Mouse (Mus musculus) gastrocnemius, adult 8-10 months (tissue): ENCODE measurements around the gene Cd151. TPM values are rescaled to one million over a fixed set of nuclear protein-coding genes. Genes with fewer than 3 reads are reported as not detected.
A peak's percentile ranks its signal among the peaks of the same experiment; 100 is the strongest.
"Not testable (repeated sequence)": the region's sequence is repeated elsewhere in the genome, so short reads cannot be mapped to it uniquely, and the experiment has no call there.

Experiments
- DNase-seq, 2 experiments: peaks; one replicate each; pipeline ENCODE4 v3.0.0; 2022; ENCODE audit warnings: low spot score in 2 of 2
- total RNA-seq, 4 experiments: library from RNA; stranded (reverse); gene quantifications; 2 replicates each; pipeline ENCODE4 v1.2.4; 2022

Gene Cd151
- total RNA-seq, 4 experiments from 2014 or later: 78.2 to 98.0 (median 86.2) TPM

DNA sequence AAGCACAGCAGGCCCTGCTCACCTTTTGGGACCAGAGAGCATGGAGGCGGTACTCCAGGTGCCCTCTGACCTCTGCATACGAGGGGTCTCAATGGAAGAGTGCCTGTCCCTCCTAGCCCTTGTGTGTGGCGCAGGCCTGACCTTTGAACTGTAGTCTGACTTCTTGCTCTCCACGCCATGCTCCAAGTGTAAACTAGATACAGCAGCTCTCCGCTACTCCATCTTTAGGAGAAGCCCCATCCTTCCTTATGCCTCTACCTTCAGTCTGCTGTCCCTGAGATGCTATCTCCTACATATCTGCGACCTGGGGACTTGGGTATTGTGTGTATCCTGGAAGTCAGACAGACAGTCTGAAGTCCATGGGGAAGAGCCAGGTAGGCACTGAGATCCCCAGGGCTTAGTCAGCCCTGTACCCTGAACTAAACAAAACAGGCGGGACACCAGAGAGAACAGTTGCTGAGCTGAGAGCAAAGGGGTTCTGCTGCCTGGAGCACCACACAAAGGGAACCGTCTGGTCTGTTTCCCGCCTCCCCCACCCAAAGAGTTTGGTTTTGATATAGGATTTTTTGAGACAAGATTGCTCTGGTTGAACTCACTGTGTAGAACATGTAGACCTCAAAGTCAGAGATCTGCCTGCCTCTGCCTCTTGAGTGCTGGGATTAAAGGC, 31.2 kb upstream of the Cd151 start:
- no peak for DNase-seq

DNA sequence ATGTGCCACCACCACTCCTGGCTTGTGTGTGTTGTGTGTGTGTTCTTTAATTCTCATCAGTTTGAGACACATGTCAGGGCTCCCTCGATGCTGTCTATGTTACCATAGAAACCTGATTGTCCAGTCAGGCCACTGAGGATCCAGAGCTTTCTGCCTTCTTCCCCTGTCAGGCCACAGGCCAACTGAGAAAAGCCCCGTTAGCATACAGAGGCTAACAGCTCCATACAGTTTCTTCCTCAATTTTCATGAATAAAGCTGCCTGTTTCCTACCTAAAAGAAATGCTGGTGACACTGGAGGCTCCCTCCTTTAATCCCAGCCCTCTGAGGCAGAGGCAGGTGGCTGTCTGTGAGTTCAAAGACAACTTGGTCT, 30.7 kb upstream of the Cd151 start:
- DNase-seq: no peak

DNA sequence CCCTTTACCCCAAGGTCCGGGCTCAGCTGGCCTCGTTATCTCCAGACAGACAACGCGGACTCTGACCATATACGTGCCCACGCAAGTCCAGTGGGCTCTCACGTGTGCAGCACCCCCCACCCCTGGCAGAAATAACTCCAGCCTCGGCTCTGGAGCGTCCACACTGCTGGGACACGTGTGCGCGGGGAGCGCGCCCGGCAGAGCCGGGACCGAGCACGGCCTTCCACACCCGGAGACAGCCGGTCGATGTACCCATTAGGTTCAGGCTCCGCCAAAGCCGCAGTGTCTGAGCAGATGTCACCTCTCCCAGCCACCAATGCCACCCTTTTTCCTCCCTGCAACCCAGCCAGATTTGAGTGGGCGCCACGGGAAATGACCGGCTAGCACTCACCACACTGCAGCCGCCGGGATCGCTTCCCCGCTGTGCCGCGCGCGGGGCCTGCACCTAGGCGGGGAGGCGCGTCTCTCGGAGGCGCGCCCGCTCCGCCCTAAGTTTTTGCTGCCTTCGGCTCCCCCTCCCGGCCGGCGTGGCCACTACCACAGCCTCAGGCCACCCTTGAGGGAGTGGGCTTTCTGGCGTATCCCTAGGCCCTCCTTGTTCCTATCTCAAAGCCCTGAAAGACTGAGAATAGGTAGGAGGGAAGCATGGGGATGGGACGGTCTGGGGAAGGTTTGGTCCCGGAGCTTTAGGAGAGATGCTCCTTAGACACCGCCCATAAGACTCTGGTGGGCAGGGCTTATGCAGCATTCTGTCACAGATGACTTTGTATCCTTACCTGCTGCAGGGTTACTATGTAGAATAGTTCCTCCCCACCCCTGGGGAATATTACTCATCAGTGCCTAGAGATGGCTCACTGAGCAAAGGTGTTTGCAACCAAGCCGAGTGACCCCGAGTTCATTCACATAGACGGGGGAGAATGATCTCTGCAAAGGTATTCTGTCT, 29.7 kb upstream of the Cd151 start, which contains the start of gene Slc25a22:
Slc25a22 (minus strand) TSS at position 715 of the 943 bp plus-strand sequence.
- peak; percentile 65 to 68 for DNase-seq

DNA sequence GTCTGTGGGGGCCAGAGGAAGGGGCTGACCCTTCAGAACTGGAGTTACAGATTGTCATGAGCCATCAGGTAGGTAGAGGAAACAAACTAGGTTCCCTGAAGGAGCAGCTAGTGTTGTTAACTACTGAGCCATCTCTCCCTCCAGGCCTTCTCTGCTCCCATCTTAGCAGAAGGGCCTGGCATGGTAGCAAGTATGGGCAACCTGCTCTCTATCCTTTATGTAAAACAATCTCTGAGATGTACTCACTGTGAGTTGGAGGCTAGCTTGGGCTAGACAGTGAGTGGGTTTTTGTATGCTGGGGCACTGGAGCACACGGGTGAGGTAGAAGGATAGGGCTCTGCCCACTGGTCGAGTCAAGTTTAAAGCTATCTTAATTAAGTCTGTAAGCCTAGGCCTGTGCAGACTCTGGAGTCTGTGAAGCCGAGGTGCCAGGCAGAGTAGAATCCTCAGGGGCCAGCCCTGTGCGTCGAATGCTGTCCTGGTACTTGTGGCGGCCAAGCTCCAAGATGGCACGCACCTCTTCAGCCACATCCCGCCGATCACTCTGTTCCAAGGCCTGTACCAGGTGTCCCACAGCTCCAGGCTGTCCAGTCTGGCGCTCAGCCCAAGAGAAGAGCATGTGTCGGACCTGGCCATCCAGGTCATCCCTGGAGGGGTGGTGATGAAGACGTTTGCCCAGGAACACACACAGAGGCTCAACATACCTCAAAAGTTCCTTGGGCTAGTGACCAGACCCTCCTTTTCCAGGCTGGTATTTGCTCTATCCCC, 28.8 kb upstream of the Cd151 start:
- no peak for DNase-seq

DNA sequence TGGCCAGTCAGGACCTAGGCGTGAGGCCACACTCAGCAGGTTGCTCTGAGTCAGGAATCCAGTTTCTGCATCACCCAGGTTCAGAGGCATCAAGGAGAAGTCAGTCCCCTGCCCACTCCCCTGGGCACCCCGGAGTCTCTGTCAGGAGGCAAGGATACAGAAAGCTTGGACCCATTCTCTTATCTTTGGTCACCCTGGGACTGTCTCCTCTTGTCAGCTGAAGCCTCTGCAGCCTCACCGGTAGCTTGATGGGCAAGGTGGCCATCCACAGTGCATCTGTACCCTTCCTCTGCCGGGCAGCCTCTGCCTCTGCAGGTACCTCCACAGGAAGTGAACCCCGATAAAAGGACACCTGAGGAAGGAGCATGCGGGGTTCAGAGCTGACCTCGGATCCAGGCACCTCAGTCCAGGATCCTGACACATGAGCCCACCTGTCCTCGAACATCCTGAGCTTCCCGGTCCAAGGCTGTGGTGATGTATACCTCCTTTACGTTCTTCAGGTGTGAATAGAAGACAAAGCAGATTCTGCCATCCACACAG, 28.0 kb upstream of the Cd151 start:
- no peak for DNase-seq

DNA sequence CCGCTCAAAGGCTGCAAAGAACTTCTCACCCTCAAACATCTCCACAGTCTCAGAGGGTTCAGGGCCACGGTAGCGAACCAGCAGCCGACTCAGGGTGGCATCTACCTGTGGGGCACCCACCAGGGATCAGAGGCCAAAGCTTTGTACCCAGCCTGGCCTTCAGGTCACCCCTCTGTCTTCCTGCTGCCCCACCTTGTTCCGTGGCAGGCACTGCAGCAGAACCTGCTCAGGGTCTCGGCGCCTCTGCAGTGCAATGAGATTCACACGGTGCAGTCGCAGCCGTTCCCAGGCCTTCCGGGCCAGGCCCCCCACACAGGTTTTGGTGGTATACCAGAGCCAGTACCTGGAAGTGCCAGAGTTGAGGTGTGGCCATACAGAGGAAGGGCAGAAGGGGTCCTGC, 27.4 kb upstream of the Cd151 start:
- no peak for DNase-seq

DNA sequence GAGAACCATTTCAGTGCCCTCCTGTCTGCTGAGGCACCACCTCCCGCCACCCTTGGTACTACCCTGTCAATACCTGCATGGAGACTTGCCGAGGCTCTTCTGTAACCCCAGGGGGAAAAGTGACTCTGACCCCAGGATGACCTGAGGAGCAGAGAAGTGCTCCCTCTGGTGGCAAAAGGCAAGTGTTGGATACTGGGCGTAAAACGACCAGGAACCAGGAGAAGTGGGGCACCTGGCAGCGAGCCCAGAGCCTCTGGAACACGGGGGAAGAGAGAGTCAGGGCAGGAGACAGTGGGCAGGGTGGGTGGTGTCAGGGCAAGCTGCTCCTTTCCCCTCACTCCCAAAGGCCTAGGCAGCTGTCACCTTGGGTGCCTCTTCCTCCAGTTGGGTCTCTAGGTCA, 26.6 kb upstream of the Cd151 start:
- DNase-seq: no peak

DNA sequence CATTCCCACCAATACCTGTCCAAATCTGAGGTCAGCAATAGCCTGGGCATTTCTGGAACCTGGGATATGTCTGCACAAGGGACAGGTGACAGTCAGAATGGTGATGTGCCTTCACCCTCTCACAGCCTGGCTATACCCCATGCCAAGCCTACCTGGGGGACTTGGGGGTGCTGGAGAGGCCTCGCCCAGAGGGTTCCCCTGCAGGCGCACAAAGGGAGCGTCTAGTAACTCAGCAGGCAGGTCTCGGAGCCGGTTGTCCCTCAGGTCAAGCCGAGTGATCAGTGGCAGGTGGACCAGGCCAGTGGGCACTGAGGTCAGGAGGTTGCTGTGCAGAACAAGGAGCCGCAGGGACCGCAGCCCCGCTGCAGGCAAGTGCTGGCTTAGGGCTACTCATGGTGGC, 25.7 kb upstream of the Cd151 start:
- no peak for DNase-seq

DNA sequence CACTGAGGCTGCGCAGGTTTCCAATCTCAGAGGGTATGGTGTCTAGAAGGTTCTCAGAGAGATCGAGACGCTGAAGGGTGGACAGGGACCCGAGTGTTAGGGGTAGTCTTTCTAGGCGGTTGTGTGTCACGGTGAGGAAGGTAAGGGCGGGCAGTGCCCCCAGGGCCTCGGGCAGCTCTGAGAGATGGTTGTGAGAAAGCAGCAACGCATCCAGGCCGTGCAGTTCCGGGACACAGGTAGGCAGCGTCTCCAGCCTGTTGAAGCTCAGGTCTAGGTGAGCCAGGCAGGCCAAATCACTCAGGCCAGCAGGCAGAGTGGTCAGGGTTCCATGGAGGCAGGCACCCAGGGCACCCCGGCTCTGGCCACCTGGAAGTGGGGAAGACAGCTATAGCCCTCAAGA, 25.0 kb upstream of the Cd151 start:
- DNase-seq: no peak

DNA sequence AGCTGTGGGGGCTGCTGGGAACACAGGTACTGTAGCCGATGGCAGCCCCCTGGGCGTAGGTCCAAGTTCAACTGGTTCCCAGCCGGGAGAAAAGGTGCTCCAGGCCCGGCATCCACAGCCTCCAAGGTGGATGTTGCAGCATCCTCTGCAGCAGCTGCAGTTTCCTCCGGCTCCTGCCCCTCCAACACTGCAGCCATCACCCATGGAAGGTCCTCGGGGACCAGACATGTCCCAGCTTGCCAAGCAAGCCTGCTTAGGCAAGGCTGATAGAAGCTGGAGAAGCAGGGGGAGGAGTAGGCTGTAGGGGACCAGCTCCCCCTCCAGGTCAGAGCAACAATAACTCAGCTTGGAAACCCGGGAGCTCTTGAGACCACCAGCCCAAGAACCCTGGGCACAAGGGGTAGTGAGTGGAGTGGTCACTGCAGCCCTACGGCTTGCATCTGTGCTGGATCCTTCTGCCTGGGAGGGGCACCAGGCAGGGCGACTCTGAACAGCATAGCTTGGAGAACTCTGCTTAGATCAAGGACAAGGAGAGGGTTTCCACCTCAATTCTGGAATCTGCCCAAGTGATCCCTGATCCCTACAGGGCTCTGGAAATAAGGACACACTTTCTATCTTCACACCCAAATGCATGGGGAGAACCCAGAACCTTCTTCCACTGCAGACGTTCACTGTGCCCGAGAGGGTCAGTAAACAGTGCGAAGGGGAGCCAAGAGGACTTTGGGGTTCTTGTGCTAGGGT, 23.9 kb upstream of the Cd151 start:
- no peak for DNase-seq

DNA sequence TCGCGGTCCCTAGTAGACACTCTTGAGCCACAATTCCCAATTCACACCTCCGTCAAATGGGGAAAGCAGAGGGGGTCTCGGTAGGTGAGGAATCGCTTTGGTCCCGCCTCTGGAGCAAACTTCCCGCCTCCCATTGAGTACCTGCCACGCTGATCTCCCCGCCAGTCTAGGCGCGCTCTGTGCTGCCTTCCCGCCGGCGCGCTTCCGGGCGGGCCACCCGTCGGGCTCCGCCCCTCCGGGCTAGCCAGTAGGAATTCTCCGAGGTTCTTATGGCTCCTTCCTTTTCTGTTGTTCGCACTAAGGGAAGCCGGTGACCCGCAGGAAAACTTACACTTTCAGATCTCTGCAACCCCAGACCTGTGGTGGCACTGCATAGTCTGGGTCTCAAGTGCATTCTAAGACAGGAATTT, 23.4 kb upstream of the Cd151 start, which contains the start of gene Pidd1:
Pidd1 (minus strand) TSS at position 198 of the 410 bp plus-strand sequence.
- no peak for DNase-seq

DNA sequence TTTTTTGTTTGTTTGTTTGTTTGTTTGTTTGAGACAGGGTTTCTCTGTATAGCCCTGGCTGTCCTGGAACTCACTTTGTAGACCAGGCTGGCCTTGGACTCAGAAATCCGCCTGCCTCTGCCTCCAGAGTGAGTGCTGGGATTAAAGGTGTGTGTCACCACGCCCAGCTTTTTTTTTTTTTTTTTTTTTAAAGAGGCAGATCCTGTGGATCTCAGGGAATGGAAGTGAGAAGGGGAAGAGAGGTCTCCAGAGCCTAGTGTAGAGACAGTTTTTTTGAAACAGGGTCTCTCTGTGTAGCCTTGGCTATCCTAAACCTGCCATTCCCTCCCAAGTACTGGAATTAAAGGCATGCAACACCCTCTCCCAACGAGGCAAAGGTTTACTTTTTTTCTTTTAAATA, 20.8 kb upstream of the Cd151 start:
- not testable (repeated sequence) for DNase-seq

DNA sequence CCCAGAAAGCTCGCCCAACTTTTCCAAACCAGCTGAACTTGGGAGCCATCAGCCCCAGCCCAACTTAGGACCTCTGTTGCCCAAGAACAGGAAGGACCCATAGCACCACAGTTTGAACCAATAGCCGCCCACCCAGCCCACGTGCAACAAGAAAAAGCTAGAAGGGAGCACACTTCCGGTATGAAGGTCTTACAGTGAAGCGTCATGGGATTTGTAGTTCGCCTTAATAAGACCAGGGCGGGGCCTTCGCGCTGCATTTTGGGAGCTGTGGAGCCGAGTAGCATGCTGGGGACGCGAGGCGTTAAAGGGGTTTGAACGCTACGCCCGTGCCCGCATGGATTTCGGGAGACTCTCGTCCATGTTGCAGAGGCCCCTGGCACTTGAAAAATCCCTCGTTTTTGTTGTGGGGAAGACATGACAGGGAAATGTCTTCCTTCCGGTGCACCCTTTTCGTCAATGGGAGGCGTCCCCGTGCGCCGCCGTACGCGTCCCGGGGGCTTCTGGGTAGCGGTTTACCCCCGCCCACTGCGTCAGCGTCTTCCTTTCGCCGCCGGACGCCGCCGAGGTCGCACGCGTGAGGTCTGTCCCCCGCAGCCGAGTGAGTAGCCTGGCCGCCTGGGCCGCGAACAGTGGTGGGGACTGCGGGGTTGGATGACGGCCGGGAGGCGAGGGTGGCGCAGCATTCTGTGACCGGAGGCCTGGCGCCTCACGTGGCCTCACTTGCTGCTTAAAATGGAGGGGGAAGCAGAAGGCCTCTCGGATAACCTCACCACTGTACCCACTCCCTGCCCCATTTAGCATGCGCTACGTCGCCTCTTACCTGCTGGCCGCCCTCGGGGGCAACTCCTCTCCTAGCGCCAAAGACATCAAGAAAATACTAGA, 19.8 kb upstream of the Cd151 start, which contains the start of gene Rplp2:
Rplp2 (plus strand) TSS at position 261 of the 882 bp plus-strand sequence.
- peak; percentile 88 to 90 for DNase-seq

DNA sequence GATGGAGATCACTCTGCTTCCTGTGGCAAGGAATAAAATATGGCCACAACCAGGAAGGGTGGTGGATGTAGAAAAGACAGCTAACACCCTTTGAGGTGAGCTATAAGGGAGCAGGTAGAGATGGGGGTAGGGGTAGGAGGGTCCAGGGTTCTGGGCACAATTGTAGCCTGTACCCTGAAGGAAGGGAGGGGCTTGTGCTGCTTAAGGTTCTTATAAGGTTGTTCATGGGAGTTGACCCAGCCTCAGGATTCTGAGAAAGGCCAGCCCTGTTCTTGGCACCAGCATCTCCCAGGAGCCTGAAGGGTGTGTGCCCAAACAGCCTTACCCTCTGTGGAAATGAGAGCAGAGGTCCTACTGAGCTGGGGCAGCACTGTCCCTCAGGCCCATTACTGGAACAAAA, 15.3 kb upstream of the Cd151 start:
- no peak for DNase-seq

DNA sequence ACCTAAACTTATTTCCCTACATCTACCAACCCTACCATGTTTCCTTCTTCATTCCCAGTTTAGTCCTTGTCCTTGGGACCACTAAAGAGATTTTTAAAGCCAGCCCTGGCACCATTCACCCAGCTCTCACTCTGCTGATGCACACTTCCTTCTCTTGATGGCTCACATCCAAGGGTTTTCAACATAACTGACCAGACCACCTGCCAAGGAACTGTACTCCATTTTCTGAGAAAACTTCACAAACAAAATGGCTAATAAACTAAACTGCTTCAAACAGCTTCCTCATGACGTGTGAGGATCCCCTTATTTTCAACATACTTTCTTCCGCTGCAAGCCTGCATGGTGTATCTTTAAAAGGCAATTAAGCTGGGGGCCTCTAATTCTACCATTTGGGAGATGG, 13.6 kb upstream of the Cd151 start:
- no peak for DNase-seq

DNA sequence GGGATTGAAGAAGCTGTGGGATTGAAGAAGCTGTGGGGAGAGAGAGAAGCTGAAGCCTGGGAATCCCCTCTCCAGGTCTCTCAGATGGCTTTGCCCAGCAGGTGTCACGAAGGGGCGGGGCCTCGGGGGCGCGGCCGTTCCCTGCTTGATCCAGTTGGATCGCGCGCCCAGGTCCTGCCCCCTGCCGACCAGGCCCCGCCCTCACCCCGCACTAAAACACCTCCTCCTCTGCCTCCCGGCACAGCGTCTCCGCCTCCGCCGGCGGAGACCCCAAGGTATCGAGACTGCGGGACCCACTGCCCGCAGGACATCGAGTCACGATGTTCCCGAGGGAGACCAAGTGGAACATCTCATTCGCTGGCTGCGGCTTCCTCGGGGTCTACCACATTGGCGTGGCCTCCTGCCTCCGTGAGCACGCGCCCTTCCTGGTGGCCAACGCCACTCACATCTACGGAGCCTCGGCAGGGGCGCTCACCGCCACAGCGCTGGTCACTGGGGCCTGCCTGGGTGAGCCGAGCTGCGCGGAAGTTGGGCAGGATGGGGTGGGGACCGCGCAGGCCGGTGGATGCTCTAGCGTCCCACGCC, 12.1 kb upstream of the Cd151 start, which contains the start of gene Pnpla2:
Pnpla2 (plus strand) TSS at position 232 of the 585 bp plus-strand sequence.
- DNase-seq: peak; percentile 93 to 94

DNA sequence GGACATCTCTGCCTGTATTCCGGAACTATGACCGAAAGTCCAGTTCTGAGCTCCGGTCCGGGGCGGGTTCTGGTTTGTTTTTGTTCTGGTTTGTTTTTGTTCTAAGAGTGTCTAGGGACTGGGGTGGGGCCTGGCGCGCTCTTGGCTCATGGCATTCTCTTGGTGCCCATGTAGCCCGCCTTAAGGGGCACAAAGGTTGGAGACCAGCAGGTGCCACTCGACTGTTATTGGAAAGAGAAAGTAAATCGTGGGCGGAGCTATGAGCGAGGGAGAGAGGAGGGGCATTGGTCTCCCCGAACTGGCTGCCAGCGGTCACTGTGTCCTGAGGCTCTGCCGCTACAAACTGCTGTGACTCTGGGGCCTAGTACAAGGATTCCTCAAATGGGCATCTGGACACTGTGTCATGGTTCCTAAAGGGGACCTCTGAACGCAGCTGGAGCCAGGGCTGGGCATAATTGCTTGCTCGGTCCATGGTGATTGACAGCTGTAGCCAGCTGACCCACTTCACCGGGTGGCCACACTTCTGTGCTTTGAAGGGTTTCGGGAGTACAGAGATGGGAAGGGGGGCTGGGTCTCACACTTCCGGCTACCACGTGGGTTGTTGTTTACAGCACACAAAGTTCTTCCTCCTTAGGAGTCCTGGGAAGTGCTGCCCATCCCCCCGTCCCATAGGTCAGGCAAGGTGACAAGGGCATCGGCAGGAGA, 11.4 kb upstream of the Cd151 start:
- DNase-seq: peak; percentile 70 to 80

DNA sequence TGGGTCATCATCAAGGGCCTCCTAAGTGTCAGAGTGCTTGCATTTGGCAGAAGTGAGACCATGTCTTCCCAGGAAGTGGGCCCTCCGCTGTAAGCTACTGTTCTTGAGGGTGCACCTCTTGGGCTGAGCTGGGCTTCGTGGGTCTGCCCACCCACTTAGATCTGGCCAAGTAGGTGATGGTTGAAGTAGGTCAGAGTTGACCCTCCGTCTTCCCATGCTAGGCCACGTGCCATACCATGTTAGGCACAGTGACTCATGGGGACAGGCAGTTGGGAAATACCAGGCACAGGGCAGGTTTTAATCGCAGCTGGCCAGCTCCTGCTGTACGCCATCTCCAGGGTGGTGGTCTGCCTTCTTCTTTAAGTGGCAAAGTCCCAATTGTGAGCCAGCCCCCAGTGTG, 10.5 kb upstream of the Cd151 start:
- DNase-seq: peak in 1 of 2 experiments; percentile 22
